Mouse (Mus musculus) testis, adult 2 months (tissue): ENCODE data around the gene Morc2b. TPM values are rescaled to one million over a fixed set of nuclear protein-coding genes. Genes with fewer than 3 reads are reported as not detected.
"Not testable (repeated sequence)": the region's sequence is repeated elsewhere in the genome, so short reads cannot be mapped to it uniquely, and the experiment has no call there.

Experiments used
- H3K27ac ChIP-seq: fragments of 200-500 bp; 2 replicates; pipeline ENCODE4 v1.5.1; 2012; ENCODE audit warnings: low read depth, low read length; ENCODE audit not compliant: control insufficient read depth, insufficient read depth
- H3K27me3 ChIP-seq: fragments of 200-500 bp; 2 replicates; pipeline ENCODE4 v1.6.1; 2012; ENCODE audit warnings: mild to moderate bottlenecking, low read length, moderate library complexity; ENCODE audit not compliant: control insufficient read depth, insufficient read depth
- H3K36me3 ChIP-seq: fragments of 200-500 bp; 2 replicates; pipeline ENCODE4 v1.6.1; 2012; ENCODE audit warnings: mild to moderate bottlenecking, low read length; ENCODE audit not compliant: control insufficient read depth, insufficient read depth
- H3K4me1 ChIP-seq: fragments of 200-500 bp; 2 replicates; pipeline ENCODE4 v1.6.1; 2012; ENCODE audit warnings: low read length; ENCODE audit not compliant: control insufficient read depth, insufficient read depth
- H3K4me3 ChIP-seq: fragments of 200-500 bp; 2 replicates; pipeline ENCODE4 v1.5.1; 2012; ENCODE audit warnings: low read depth, mild to moderate bottlenecking, low read length, moderate library complexity, mixed read lengths; ENCODE audit not compliant: control insufficient read depth
- CTCF ChIP-seq: fragments of 200-500 bp; IDR thresholded peaks from 2 replicates; pipeline ENCODE4 v1.5.1; 2012; ENCODE audit warnings: low read depth, mild to moderate bottlenecking, inconsistent platforms, low read length, moderate library complexity; ENCODE audit not compliant: control insufficient read depth, insufficient read depth, insufficient replicate concordance
- POLR2A ChIP-seq: fragments of 200-500 bp; IDR thresholded peaks from 2 replicates; pipeline ENCODE4 v1.6.1; 2012; ENCODE audit warnings: low read depth, mild to moderate bottlenecking, inconsistent platforms, low read length, moderate library complexity; ENCODE audit not compliant: control insufficient read depth
- polyA plus RNA-seq: library from polyadenylated mRNA; depleted of rRNA; stranded (reverse); fragments of >200 nt; gene quantifications from 2 replicates; pipeline ENCODE4 v1.2.3, GENCODE M21; 2012; rRNA removed

Morc2b gene
- polyA plus RNA-seq, result 43.9 and 48.7 TPM in 2 replicates

- Histone ChIP-seq H3K27ac (peak within 1 kb of the TSS; percentile 97), H3K4me1 (no peaks in the 10 kb centered on the region; the same call in 1 of the 2 replicates), H3K36me3 (peaks cover 3% of the 10 kb centered on the region; the same call in 1 of the 2 replicates), H3K27me3 (no peaks in the 10 kb centered on the region), H3K4me3 (peak within 1 kb of the TSS; percentile 89)
- TF ChIP-seq POLR2A (peak; percentile 98), CTCF (no peak)
Measured at GRCm38 (mm10) chr17:33139261-33139820, at the start of gene Morc2b. Gene Morc2b, minus strand, starts transcription at chr17:33139683.

GRCm38 (mm10) chr17:33168147-33168546, 28.7 kb upstream of the Morc2b start, which contains the start of gene Olfr55:
Gene Olfr55, plus strand, starts transcription at chr17:33168447.
- not testable (repeated sequence) for H3K4me3 ChIP-seq, H3K27me3 ChIP-seq, H3K36me3 ChIP-seq, H3K27ac ChIP-seq, H3K4me1 ChIP-seq

- H3K27me3 ChIP-seq, result no peaks in the 10 kb centered on the region
- no peaks in the 10 kb centered on the region for H3K4me1 ChIP-seq
- no peak overlapping the region for H3K27ac ChIP-seq
- H3K4me3 ChIP-seq, result no peak overlapping the region
- TF ChIP-seq POLR2A, result no peak
- no peak for TF ChIP-seq CTCF
- H3K36me3 ChIP-seq, result no peaks in the 10 kb centered on the region
Measured at GRCm38 (mm10) chr17:33126257-33126656, 13.2 kb downstream of the Morc2b start.

- H3K27ac ChIP-seq, result no peak overlapping the region
- no peaks in the 10 kb centered on the region for H3K36me3 ChIP-seq
- no peak for TF ChIP-seq CTCF
- TF ChIP-seq POLR2A, result no peak
- H3K4me1 ChIP-seq, result no peaks in the 10 kb centered on the region
- H3K27me3 ChIP-seq, result no peaks in the 10 kb centered on the region
- no peak overlapping the region for H3K4me3 ChIP-seq
Measured at GRCm38 (mm10) chr17:33124546-33124945, 14.9 kb downstream of the Morc2b start.

DNA sequence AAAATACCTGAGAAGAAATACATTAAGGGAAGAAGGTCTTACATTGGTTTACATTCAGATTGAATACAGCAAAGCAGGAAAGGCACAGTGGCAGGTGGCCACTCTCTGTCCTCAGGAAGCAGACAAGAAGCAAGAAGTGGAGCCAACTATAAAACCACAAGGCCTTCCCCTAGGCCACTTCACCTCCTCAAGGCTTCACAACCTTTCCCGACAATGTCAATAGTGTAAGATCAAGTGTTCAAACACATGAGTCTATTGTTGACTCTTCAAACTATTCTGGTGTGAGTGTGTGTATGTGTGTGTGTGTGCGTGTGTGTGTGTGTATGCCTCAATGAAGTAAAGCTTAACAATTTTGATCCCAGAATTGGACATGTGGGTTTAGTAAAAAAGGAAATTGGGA, 42.1 kb downstream of the Morc2b start:
- no peak for TF ChIP-seq POLR2A
- TF ChIP-seq CTCF, result no peak
- Histone ChIP-seq H3K4me3 (no peak overlapping the region), H3K27ac (no peak overlapping the region), H3K36me3 (no peaks in the 10 kb centered on the region), H3K27me3 (no peaks in the 10 kb centered on the region), H3K4me1 (no peaks in the 10 kb centered on the region)

DNA sequence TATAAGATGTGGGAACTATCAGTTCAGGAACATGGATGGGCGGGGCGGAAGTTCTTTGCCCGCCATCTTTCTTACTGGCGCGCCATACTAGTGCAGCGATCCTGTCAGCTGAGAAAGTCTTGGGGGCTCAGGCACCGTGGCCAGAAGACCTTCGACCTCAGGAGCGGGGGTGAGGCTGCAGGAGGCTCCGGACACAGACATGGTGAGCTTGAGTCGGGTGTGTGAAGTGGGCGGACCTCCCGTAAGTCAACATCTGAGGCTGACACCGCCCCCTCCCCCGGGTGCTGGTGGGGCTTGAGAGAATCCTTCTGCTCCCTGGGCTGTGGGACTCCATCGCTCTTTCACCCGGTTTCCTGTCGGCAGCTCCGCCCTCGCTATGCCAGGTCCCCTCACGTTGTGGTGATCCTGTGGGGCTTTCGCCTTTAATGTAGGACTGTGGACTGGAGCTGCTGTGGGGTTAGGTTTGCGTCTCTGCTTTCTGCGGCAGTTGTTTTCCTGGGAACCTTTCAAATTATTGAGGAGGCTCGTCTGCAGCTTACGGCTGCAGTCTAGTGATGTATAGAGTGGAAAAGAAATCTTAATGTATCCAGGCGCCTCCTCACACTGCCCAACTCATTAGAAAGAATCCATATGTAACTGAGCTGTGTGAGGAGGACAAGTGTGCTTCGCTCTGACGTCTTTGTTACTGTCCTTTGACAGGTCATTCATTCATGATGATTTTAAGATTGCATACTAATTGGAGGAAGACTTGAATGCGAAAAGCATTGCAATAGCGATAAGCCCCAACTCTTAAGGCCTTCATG, 46.9 kb downstream of the Morc2b start:
- H3K27ac ChIP-seq, result peak overlapping the region; percentile 87
- TF ChIP-seq POLR2A, result peak; percentile 40; the same call in 1 of the 2 replicates
- no peak for TF ChIP-seq CTCF
- peaks cover 6% of the 10 kb centered on the region for H3K4me1 ChIP-seq
- no peaks in the 10 kb centered on the region for H3K36me3 ChIP-seq
- peak overlapping the region; percentile 97 for H3K4me3 ChIP-seq
- H3K27me3 ChIP-seq, result no peaks in the 10 kb centered on the region

DNA sequence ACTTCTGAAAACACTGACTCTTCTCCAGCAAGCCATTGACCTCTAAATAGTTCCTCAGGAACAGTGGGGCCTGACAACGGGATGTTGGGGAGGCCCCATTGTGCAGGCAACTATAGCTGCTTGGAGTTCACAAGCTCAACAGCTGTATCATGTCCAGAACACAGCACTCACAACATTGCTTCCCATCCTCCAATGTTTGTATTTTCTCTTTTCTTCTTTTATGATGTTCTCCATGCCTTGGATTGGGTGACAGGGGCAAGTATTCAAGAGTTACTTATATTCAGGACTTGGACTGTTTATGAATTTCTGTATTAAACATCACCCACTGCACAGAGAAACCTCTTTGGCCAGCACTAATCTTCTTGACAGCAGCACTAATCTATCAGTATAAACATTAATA, 47.9 kb downstream of the Morc2b start:
- no peak overlapping the region for H3K4me3 ChIP-seq
- TF ChIP-seq CTCF (no peak), POLR2A (no peak)
- no peaks in the 10 kb centered on the region for H3K36me3 ChIP-seq
- no peak overlapping the region for H3K27ac ChIP-seq
- peaks cover 6% of the 10 kb centered on the region for H3K4me1 ChIP-seq
- H3K27me3 ChIP-seq, result no peaks in the 10 kb centered on the region
